Mouse (Mus musculus): ENCODE measurements around the gene Wdr27. TPM values are rescaled to one million over a fixed set of nuclear protein-coding genes. Genes with fewer than 3 reads are reported as not detected.

The Wdr27 gene
- polyA plus RNA-seq, 1 experiment from 2014 or later: 8.3 TPM

DNA sequence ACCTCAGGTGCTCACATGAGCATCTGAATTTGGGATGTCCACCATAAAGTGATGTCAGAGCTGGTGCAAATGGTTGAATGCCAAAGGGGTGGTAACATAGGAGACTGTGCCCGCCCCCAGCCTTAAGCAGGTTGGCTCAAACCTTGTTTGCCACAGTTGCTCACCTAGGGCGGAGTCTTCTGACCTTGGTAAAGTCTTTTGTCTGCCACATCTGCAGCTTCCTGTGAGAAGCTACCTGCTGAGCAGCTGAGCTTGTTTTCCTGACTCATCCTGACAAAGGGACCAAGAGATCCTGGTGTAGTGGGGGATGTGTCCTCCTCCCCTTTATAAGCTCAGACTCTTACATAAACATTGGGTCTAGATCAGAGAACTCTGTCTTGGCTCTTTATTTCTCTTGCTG is 125.0 kb downstream of the Wdr27 start:
- no peaks in the 10 kb centered on the region for H3K27me3 ChIP-seq (ENCODE audit: control insufficient read depth, insufficient read depth, low read length)
- WGBS: 67% methylated on average over 2 of the region's 2 CpGs
- no peaks in the 10 kb centered on the region for H3K36me3 ChIP-seq (ENCODE audit: control insufficient read depth, insufficient read depth, low read length)
- H3K4me3 ChIP-seq (ENCODE audit: low read length): no peak overlapping the region
- no peak for ATAC-seq (ENCODE audit: low FRiP score, low TSS enrichment)
- H3K9ac ChIP-seq (ENCODE audit: low read depth, low read length): no peak overlapping the region
- no peaks in the 10 kb centered on the region for H3K9me3 ChIP-seq (ENCODE audit: control insufficient read depth, low read length)
- H3K4me1 ChIP-seq (ENCODE audit: control insufficient read depth, insufficient read depth, low read length): no peaks in the 10 kb centered on the region
- no peak overlapping the region for H3K4me2 ChIP-seq (replicated peaks; ENCODE audit: low read depth, low read length)
- H3K27ac ChIP-seq (ENCODE audit: low read depth, low read length): no peak overlapping the region

DNA sequence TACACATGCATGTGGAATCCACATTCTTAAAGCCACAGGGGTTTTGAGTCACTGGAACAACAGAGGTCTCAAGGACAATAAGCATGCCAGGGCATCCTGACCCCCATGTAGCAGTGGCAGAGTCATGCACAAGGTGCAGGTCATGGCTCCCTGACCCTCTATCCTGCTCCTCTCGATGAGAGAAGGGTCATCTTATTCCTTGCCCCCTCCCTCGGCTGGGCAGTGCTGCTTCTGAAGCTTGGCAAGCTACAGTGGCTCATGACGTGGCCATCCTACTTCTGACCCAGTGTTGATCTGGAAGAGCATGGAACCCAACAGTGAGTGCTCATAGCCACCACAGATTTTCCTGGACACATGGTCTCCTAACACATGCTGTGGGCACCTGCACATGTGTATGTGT is 126.9 kb downstream of the Wdr27 start:
- WGBS: 81% methylated on average over 3 of the region's 3 CpGs

DNA sequence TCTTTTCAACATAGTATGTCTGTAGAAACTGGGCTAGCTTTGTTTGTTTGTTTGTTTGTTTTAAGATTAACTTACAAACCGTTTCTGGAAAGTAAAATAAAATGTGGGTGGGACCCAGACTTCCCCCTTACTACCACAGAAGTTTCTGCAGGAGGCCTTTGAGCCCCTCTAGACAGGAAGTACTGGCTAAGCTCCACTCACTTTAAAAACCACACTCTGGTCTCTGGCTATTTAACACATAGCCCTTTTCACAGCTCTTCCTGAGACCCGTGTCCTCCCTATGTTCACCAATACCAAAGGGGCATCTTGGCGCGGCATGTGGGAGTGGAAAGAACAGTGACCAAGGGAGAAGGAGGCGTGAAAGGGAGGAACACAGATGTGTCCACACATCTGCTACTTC is 127.7 kb downstream of the Wdr27 start:
- H3K4me2 ChIP-seq (replicated peaks; ENCODE audit: low read depth, low read length): no peak overlapping the region
- no peak overlapping the region for H3K9ac ChIP-seq (ENCODE audit: low read depth, low read length)
- WGBS: 72% methylated on average over 5 of the region's 5 CpGs
- no peaks in the 10 kb centered on the region for H3K9me3 ChIP-seq (ENCODE audit: control insufficient read depth, low read length)
- H3K36me3 ChIP-seq (ENCODE audit: control insufficient read depth, insufficient read depth, low read length): no peaks in the 10 kb centered on the region
- H3K27ac ChIP-seq (ENCODE audit: low read depth, low read length): no peak overlapping the region
- no peaks in the 10 kb centered on the region for H3K27me3 ChIP-seq (ENCODE audit: control insufficient read depth, insufficient read depth, low read length)
- H3K4me3 ChIP-seq (ENCODE audit: low read length): no peak overlapping the region
- no peaks in the 10 kb centered on the region for H3K4me1 ChIP-seq (ENCODE audit: control insufficient read depth, insufficient read depth, low read length)
- no peak for ATAC-seq (ENCODE audit: low FRiP score, low TSS enrichment)

More for the DNA sequence above, 126.9 kb downstream of the Wdr27 start:
- Histone ChIP-seq H3K27me3 (ENCODE audit: control insufficient read depth, insufficient read depth, low read length) (no peaks in the 10 kb centered on the region), H3K9ac (ENCODE audit: low read depth, low read length) (no peak overlapping the region), H3K4me3 (ENCODE audit: low read length) (no peak overlapping the region), H3K4me1 (ENCODE audit: control insufficient read depth, insufficient read depth, low read length) (no peaks in the 10 kb centered on the region), H3K9me3 (ENCODE audit: control insufficient read depth, low read length) (no peaks in the 10 kb centered on the region), H3K27ac (ENCODE audit: low read depth, low read length) (no peak overlapping the region), H3K36me3 (ENCODE audit: control insufficient read depth, insufficient read depth, low read length) (no peaks in the 10 kb centered on the region), H3K4me2 (replicated peaks; ENCODE audit: low read depth, low read length) (no peak overlapping the region)
- no peak for ATAC-seq (ENCODE audit: low FRiP score, low TSS enrichment)

DNA sequence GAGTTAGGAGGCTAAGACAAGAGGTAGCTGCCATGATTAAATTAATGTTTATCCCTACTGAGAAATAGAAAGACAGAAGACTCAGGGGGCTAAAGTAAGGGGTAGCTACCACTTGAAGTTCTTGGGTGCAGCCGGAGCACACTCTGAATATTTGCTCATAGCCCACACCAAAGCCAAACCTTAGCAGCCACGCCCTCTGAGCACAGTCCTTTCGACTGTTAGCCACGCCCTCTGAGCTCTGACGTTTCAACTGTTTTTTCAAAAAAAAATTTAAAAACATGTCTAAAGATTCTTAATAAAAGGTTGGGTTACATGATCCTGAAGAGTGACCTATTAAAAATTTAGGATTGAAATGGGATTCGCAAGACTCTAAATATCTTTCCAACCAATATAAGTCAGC is 130.3 kb downstream of the Wdr27 start:
- Histone ChIP-seq H3K27me3 (ENCODE audit: control insufficient read depth, insufficient read depth, low read length) (no peaks in the 10 kb centered on the region), H3K4me2 (replicated peaks; ENCODE audit: low read depth, low read length) (no peak overlapping the region), H3K27ac (ENCODE audit: low read depth, low read length) (no peak overlapping the region), H3K36me3 (ENCODE audit: control insufficient read depth, insufficient read depth, low read length) (no peaks in the 10 kb centered on the region), H3K4me3 (ENCODE audit: low read length) (no peak overlapping the region), H3K4me1 (ENCODE audit: control insufficient read depth, insufficient read depth, low read length) (no peaks in the 10 kb centered on the region), H3K9me3 (ENCODE audit: control insufficient read depth, low read length) (no peaks in the 10 kb centered on the region), H3K9ac (ENCODE audit: low read depth, low read length) (no peak overlapping the region)
- ATAC-seq (ENCODE audit: low FRiP score, low TSS enrichment): no peak
- 87% methylated on average over 6 of the region's 6 CpGs for WGBS

DNA sequence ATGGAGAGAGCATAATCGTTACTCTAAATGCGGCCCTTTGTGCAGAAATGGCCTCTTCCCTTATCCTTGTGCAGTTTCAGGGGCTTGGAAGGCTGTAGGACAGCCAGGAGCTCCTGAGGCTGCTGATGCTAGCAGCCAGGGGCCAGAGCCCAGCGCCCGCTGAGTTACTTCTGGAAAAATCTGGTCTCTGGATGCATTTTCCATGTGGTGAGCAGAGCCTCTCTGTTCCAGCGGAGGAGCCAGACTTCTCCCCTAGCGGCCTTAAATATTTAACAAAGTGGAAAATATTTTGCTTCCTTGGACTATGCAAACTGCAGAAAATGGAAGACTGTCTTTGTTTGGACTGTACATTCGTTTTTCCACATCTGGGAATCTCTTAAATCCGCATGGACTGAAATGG is 130.9 kb downstream of the Wdr27 start:
- H3K27me3 ChIP-seq (ENCODE audit: control insufficient read depth, insufficient read depth, low read length): no peaks in the 10 kb centered on the region
- H3K9ac ChIP-seq (ENCODE audit: low read depth, low read length): no peak overlapping the region
- 89% methylated on average over 8 of the region's 8 CpGs for WGBS
- no peak overlapping the region for H3K4me3 ChIP-seq (ENCODE audit: low read length)
- no peaks in the 10 kb centered on the region for H3K9me3 ChIP-seq (ENCODE audit: control insufficient read depth, low read length)
- H3K4me1 ChIP-seq (ENCODE audit: control insufficient read depth, insufficient read depth, low read length): no peaks in the 10 kb centered on the region
- no peak overlapping the region for H3K27ac ChIP-seq (ENCODE audit: low read depth, low read length)
- H3K4me2 ChIP-seq (replicated peaks; ENCODE audit: low read depth, low read length): no peak overlapping the region
- no peak for ATAC-seq (ENCODE audit: low FRiP score, low TSS enrichment)
- H3K36me3 ChIP-seq (ENCODE audit: control insufficient read depth, insufficient read depth, low read length): no peaks in the 10 kb centered on the region

DNA sequence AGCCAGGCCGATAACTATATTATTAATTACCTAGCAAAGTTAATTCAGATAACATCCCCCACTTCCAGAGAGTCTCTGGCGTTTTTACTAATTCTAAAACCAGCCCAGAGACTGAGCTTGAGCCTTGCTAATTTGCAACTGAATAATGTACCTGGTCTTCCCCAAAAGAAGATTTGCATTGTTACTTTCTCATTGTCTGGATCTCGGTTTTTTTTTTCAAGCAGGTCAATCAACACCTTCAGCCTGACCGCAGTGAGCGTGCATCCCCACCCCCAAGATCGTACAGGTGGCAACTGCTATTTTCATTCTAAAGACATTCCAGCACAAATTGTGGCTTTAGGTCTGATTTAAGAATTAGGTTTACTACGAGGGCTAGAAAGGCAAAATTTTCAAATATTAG is 136.2 kb downstream of the Wdr27 start:
- no peaks in the 10 kb centered on the region for H3K4me1 ChIP-seq (ENCODE audit: control insufficient read depth, insufficient read depth, low read length)
- no peak overlapping the region for H3K9ac ChIP-seq (ENCODE audit: low read depth, low read length)
- no peak overlapping the region for H3K27ac ChIP-seq (ENCODE audit: low read depth, low read length)
- no peaks in the 10 kb centered on the region for H3K36me3 ChIP-seq (ENCODE audit: control insufficient read depth, insufficient read depth, low read length)
- H3K4me2 ChIP-seq (replicated peaks; ENCODE audit: low read depth, low read length): no peak overlapping the region
- H3K4me3 ChIP-seq (ENCODE audit: low read length): no peak overlapping the region
- WGBS: 94% methylated on average over 7 of the region's 7 CpGs
- no peak for ATAC-seq (ENCODE audit: low FRiP score, low TSS enrichment)
- no peaks in the 10 kb centered on the region for H3K27me3 ChIP-seq (ENCODE audit: control insufficient read depth, insufficient read depth, low read length)
- H3K9me3 ChIP-seq (ENCODE audit: control insufficient read depth, low read length): no peaks in the 10 kb centered on the region

DNA sequence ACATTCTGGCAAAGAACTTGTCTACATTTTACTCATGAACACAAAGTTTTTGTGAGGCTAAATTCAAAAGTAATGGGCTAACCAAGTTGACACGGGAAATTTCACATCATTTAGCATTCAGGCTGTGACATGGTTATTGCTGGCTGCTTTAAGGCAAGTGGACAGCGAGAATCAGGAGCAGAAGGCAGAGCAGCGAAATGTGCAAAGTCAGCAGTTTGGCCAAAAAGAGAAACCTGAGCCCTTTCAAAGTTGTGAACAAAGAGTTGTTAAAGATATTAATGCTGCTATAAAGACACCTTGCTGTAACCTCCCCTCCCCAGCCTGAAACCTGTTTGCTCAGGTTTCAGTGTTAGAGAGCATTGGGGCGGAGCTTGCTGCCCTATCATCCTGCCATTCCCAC is 143.7 kb downstream of the Wdr27 start:
- H3K4me3 ChIP-seq (ENCODE audit: low read length): no peak overlapping the region
- ATAC-seq (ENCODE audit: low FRiP score, low TSS enrichment): no peak
- H3K4me2 ChIP-seq (replicated peaks; ENCODE audit: low read depth, low read length): no peak overlapping the region
- H3K36me3 ChIP-seq (ENCODE audit: control insufficient read depth, insufficient read depth, low read length): no peaks in the 10 kb centered on the region
- no peak overlapping the region for H3K27ac ChIP-seq (ENCODE audit: low read depth, low read length)
- 78% methylated on average over 4 of the region's 4 CpGs for WGBS
- H3K9ac ChIP-seq (ENCODE audit: low read depth, low read length): no peak overlapping the region
- no peaks in the 10 kb centered on the region for H3K27me3 ChIP-seq (ENCODE audit: control insufficient read depth, insufficient read depth, low read length)
- H3K4me1 ChIP-seq (ENCODE audit: control insufficient read depth, insufficient read depth, low read length): no peaks in the 10 kb centered on the region
- peaks cover 6% of the 10 kb centered on the region; the same call in 1 of the 2 replicates for H3K9me3 ChIP-seq (ENCODE audit: control insufficient read depth, low read length)

DNA sequence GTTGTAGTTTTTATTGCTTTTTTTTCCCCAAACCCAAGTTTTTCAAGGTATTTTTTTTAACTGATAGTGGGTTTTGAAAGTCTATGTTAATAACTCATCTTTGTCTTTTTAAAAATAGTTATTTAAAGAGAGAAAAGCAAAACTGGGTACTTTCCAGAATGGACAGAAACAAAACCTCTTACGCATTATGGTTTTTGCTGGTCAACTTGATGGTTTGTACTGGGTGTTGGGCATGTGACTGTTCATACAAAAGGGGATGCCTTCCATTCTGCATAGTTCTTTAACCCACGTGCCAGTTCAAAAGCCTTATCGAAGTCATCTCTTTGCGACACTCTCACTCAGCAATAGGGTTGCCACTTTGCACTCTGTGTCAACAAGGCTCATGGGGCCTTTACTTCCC is 147.9 kb downstream of the Wdr27 start:
- Histone ChIP-seq H3K4me1 (ENCODE audit: control insufficient read depth, insufficient read depth, low read length) (no peaks in the 10 kb centered on the region), H3K27ac (ENCODE audit: low read depth, low read length) (no peak overlapping the region), H3K36me3 (ENCODE audit: control insufficient read depth, insufficient read depth, low read length) (no peaks in the 10 kb centered on the region), H3K9ac (ENCODE audit: low read depth, low read length) (no peak overlapping the region), H3K27me3 (ENCODE audit: control insufficient read depth, insufficient read depth, low read length) (no peaks in the 10 kb centered on the region), H3K9me3 (ENCODE audit: control insufficient read depth, low read length) (peaks cover 9% of the 10 kb centered on the region), H3K4me2 (replicated peaks; ENCODE audit: low read depth, low read length) (no peak overlapping the region), H3K4me3 (ENCODE audit: low read length) (no peak overlapping the region)
- no peak for ATAC-seq (ENCODE audit: low FRiP score, low TSS enrichment)
- WGBS: 91% methylated on average over 4 of the region's 4 CpGs

DNA sequence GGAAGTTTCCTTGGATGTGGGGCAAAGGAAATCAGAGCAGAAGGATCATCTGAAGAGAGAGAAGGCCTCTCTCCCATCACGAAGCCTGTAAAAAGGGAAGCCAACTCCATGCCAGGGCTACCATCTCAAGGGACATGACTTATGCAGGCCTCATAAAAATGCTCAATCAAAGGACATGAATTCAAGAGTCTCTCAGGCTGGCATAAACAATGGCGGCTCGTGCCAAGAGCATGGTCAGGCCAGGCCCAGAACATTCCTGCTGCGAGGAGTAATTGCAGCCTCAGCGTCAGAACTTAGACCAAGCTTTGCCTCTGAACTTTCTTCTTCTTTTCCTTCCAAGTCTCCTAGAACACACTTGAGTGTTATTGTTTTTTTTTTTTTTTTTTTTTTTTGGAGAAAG is 163.6 kb downstream of the Wdr27 start:
- Histone ChIP-seq H3K9me3 (ENCODE audit: control insufficient read depth, low read length) (no peaks in the 10 kb centered on the region), H3K36me3 (ENCODE audit: control insufficient read depth, insufficient read depth, low read length) (no peaks in the 10 kb centered on the region), H3K4me3 (ENCODE audit: low read length) (no peak overlapping the region), H3K9ac (ENCODE audit: low read depth, low read length) (no peak overlapping the region), H3K27me3 (ENCODE audit: control insufficient read depth, insufficient read depth, low read length) (no peaks in the 10 kb centered on the region), H3K27ac (ENCODE audit: low read depth, low read length) (no peak overlapping the region), H3K4me2 (replicated peaks; ENCODE audit: low read depth, low read length) (no peak overlapping the region), H3K4me1 (ENCODE audit: control insufficient read depth, insufficient read depth, low read length) (no peaks in the 10 kb centered on the region)
- 89% methylated on average over 5 of the region's 5 CpGs for WGBS
- ATAC-seq (ENCODE audit: low FRiP score, low TSS enrichment): no peak

DNA sequence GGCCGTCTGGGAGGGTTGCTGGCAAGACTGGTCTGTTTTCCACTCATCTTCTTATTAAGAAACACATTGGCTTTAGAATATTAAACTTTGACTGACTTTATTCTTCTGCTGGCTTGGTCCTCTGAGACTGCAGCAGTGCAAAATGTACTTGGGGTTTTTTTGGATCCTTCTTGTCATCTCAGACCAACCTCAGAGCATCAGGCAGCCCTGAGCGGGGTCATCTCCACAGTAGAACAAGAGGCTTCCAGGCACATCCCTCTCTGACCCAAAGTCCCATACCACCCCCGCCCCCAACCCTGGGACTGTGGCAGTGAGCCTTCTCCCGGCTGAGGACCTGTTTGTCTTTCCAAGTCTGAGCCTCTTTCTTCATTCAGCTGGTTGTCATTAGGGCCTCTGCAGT is 171.6 kb downstream of the Wdr27 start:
- no peak overlapping the region for H3K27ac ChIP-seq (ENCODE audit: low read depth, low read length)
- H3K4me1 ChIP-seq (ENCODE audit: control insufficient read depth, insufficient read depth, low read length): no peaks in the 10 kb centered on the region
- no peak overlapping the region for H3K4me3 ChIP-seq (ENCODE audit: low read length)
- no peaks in the 10 kb centered on the region for H3K9me3 ChIP-seq (ENCODE audit: control insufficient read depth, low read length)
- no peaks in the 10 kb centered on the region for H3K36me3 ChIP-seq (ENCODE audit: control insufficient read depth, insufficient read depth, low read length)
- H3K9ac ChIP-seq (ENCODE audit: low read depth, low read length): no peak overlapping the region
- H3K4me2 ChIP-seq (replicated peaks; ENCODE audit: low read depth, low read length): no peak overlapping the region
- H3K27me3 ChIP-seq (ENCODE audit: control insufficient read depth, insufficient read depth, low read length): no peaks in the 10 kb centered on the region
- no peak for ATAC-seq (ENCODE audit: low FRiP score, low TSS enrichment)
- WGBS: 77% methylated on average over 4 of the region's 4 CpGs
